Mouse (Mus musculus) testis, postnatal 10 days (tissue): ENCODE measurements around the gene Pip4k2b.

Source experiments
- DNase-seq: peaks from one replicate; pipeline ENCODE4 v3.0.0; 2021; ENCODE audit warnings: low spot score

Gene Pip4k2b

GRCm38 (mm10) chr11:97666221-97666620, 78.3 kb downstream of the Pip4k2b start:
- DNase-seq: no peak

- no peak for DNase-seq
These were observed 79.1 kb downstream of the Pip4k2b start for GRCm38 (mm10) chr11:97665431-97665830.
